Mouse (Mus musculus) G1E (cell line): ENCODE data around the gene Agfg2.

Experiments used
- CTCF ChIP-seq: IDR thresholded peaks from 2 replicates; pipeline ENCODE4 v1.5.1; 2012; ENCODE audit warnings: low read depth, low read length, inconsistent platforms, mixed read lengths
- GATA2 ChIP-seq: IDR thresholded peaks from 2 replicates; pipeline ENCODE4 v1.6.1; 2012; ENCODE audit warnings: low read depth, low read length, inconsistent platforms, borderline replicate concordance

GRCm38 (mm10) chr5:137719088-137719487, 34.6 kb upstream of the Agfg2 start:
- no peak for TF ChIP-seq CTCF
- TF ChIP-seq GATA2, result no peak
